Mouse (Mus musculus) heart, embryonic 15.5 days (tissue): Measurements from ENCODE around the gene Gm5127. TPM values are rescaled to one million over a fixed set of nuclear protein-coding genes. Genes with fewer than 3 reads are reported as not detected.

Experiments used
- ATAC-seq: fragments of 200-750 bp; cut with Nextera tagmentation; replicated peaks from 2 replicates; pipeline ENCODE4 v1.8.0; 2017; ENCODE audit warnings: low read depth, moderate TSS enrichment; ENCODE audit not compliant: insufficient number of reproducible peaks, insufficient read depth, low FRiP score
- H3K27ac ChIP-seq: fragments of 300-500 bp; sonication (generic); 2 replicates; pipeline ENCODE4 v1.5.1; 2015; ENCODE audit warnings: mild to moderate bottlenecking, inconsistent platforms
- H3K27me3 ChIP-seq: fragments of 300-500 bp; sonication (generic); 2 replicates; pipeline ENCODE4 v1.6.1; 2015; ENCODE audit warnings: inconsistent platforms
- H3K36me3 ChIP-seq: fragments of 300-500 bp; sonication (generic); 2 replicates; pipeline ENCODE4 v1.6.1; 2015; ENCODE audit warnings: mild to moderate bottlenecking, inconsistent platforms
- H3K4me1 ChIP-seq: fragments of 300-500 bp; sonication (generic); replicated peaks from 2 replicates; pipeline ENCODE4 v1.6.1; 2015; ENCODE audit warnings: inconsistent platforms
- H3K4me2 ChIP-seq: fragments of 300-500 bp; sonication (generic); 2 replicates; pipeline ENCODE4 v1.6.1; 2015; ENCODE audit warnings: inconsistent platforms, mild to moderate bottlenecking, moderate library complexity
- H3K4me3 ChIP-seq: fragments of 300-500 bp; sonication (generic); 2 replicates; pipeline ENCODE4 v1.5.1; 2015; ENCODE audit warnings: mild to moderate bottlenecking, inconsistent platforms
- H3K9ac ChIP-seq: fragments of 300-500 bp; sonication (generic); 2 replicates; pipeline ENCODE4 v1.6.1; 2015; ENCODE audit warnings: mild to moderate bottlenecking, inconsistent platforms
- H3K9me3 ChIP-seq: fragments of 300-500 bp; sonication (generic); replicated peaks from 2 replicates; pipeline ENCODE4 v1.6.1; 2016; ENCODE audit warnings: inconsistent platforms
- WGBS: fragments of 180-500 bp; shearing (Covaris S2); methylation state at CpG from one replicate; pipeline ENCODE4 v1.1.7; 2015; ENCODE audit warnings: mixed read lengths; 5-methylcytosine and 5-hydroxymethylcytosine counted together
- polyA plus RNA-seq: library from polyadenylated mRNA; unstranded; fragments of >200 nt; fragmentation: Nextera tagmentation; extraction: Ambion mirVana; gene quantifications from 2 replicates; pipeline ENCODE4 v1.2.1, GENCODE M21; 2015

Gene Gm5127
- polyA plus RNA-seq = 0.15 TPM in 1 of 2 replicates, not detected in the other

DNA sequence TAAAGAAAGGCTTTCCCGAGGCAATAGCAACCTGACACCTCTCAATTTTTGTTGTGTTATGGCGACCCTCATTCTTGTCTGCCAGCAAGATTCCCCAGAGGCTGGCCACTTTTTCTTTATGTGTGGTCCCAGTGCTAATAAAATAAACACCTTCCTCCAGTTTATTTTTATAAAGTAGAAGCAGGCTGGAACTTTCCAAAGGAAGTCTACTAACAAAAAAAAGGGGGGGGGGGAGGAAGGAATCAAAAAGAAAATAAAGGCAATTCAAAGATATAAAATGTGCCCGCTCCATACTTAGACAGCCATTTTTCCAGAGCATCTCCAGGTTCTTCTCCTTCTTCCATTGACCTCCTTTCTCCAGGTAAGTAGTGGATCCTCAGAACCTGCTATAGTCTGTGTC lies at the start of gene Gm5127:
Gene Gm5127 (plus strand): TSS at position 301 of the 400 bp plus-strand sequence.
- Histone ChIP-seq H3K36me3 (no peaks in the 10 kb centered on the region), H3K27ac (no peak within 1 kb of the TSS), H3K4me2 (no peak within 1 kb of the TSS), H3K9me3 (no peaks in the 10 kb centered on the region), H3K9ac (no peak within 1 kb of the TSS), H3K4me3 (no peak within 1 kb of the TSS), H3K4me1 (no peaks in the 10 kb centered on the region), H3K27me3 (no peaks in the 10 kb centered on the region)
- no peak for ATAC-seq
- WGBS = 35% methylated on average over 3 of the region's 3 CpGs

DNA sequence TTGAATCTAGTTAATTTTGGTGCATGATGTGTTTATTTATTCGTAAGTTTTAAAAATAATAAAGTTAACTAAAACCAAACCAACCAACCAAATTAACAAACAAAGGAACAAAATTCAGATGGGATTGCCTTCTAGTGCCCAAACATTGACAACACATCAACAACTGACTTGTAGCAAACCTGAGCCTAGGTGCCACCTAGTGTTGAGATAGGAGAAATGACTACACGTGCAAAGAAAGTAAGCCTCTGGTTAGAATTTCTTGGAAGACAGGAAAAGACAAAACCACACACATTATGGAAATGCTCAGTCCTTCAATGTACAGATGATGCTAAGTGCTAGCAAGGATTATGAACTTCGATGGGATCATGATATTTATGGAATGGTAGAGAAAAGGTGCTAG lies 46.6 kb upstream of the Gm5127 start:
- Histone ChIP-seq H3K9me3 (no peaks in the 10 kb centered on the region), H3K4me2 (no peak overlapping the region), H3K4me3 (no peak overlapping the region), H3K27ac (no peak overlapping the region), H3K9ac (no peak overlapping the region), H3K36me3 (no peaks in the 10 kb centered on the region), H3K4me1 (no peaks in the 10 kb centered on the region), H3K27me3 (no peaks in the 10 kb centered on the region)
- no peak for ATAC-seq
- WGBS = 26% methylated on average over 3 of the region's 3 CpGs

DNA sequence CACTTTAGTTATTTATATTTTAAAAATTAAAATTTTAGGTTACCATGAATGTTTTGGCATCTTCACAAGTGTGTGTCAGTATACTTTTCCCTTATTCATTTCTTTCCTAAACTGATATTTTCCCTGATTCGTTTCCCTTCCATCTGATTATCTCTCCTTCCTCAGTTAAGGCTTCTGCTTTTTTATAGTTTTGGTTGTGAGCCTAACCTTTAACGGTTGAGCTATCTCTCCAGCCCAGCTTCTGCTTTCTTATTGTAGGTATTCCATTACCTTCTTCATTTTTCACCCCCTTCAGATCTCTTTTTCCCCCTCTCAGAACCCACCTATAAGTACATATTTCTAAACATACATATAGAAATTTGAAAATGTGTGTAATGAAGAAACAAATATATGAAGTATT lies 27.5 kb upstream of the Gm5127 start:
- H3K4me1 ChIP-seq = no peaks in the 10 kb centered on the region
- no peaks in the 10 kb centered on the region for H3K36me3 ChIP-seq
- H3K27ac ChIP-seq = no peak overlapping the region
- no peak overlapping the region for H3K4me3 ChIP-seq
- WGBS = 62% methylated on average over 2 of the region's 2 CpGs
- no peak overlapping the region for H3K4me2 ChIP-seq
- no peaks in the 10 kb centered on the region for H3K9me3 ChIP-seq
- H3K9ac ChIP-seq = no peak overlapping the region
- H3K27me3 ChIP-seq = no peaks in the 10 kb centered on the region
- no peak for ATAC-seq

DNA sequence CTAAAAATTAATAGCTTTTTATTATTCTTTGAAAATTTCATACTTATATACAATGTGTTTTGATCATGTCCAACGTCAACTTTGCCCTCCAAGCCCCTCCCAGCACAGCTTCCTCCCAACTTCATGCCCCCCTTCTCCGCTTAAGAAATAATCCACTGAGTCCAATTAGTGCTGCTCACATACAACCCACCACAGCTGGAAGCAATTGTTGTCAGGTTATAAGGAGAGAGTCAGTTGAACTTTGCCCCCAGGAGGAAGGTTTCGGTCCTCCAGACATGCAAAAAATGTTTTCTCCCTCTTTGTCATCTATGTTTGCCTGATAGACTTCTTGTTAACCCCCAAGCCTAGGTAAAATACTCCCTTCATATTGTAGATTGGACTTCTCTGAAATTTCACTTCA lies 4.0 kb upstream of the Gm5127 start:
- WGBS = 60% methylated on average over 3 of the region's 3 CpGs

DNA sequence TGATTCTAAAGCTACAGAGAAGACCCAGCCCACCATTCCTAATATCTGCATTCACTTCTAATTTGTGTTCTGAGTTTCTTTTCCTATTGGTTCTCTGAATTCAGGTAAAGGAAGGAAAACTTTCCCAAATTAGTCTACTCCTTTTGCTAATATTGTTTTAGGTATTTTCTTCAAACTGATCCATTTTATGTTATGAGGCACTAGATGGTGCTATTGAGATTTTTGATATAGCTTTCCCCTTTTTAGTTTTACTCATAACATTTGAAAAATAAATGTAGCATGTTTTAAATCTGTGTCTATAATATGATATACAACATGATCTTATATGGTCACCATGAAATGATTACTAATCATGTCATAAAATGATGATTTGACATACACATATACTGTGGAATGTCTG lies 2.6 kb upstream of the Gm5127 start:
- H3K4me3 ChIP-seq = no peak overlapping the region
- H3K9ac ChIP-seq = no peak overlapping the region
- no peak overlapping the region for H3K4me2 ChIP-seq
- no peaks in the 10 kb centered on the region for H3K36me3 ChIP-seq
- H3K27ac ChIP-seq = no peak overlapping the region
- H3K9me3 ChIP-seq = no peaks in the 10 kb centered on the region
- H3K4me1 ChIP-seq = no peaks in the 10 kb centered on the region
- no peaks in the 10 kb centered on the region for H3K27me3 ChIP-seq
- ATAC-seq = no peak

More for the DNA sequence above, 4.0 kb upstream of the Gm5127 start:
- no peak overlapping the region for H3K9ac ChIP-seq
- ATAC-seq = no peak
- no peaks in the 10 kb centered on the region for H3K27me3 ChIP-seq
- H3K9me3 ChIP-seq = no peaks in the 10 kb centered on the region
- no peak overlapping the region for H3K27ac ChIP-seq
- H3K36me3 ChIP-seq = no peaks in the 10 kb centered on the region
- no peaks in the 10 kb centered on the region for H3K4me1 ChIP-seq
- no peak overlapping the region for H3K4me2 ChIP-seq
- H3K4me3 ChIP-seq = no peak overlapping the region

DNA sequence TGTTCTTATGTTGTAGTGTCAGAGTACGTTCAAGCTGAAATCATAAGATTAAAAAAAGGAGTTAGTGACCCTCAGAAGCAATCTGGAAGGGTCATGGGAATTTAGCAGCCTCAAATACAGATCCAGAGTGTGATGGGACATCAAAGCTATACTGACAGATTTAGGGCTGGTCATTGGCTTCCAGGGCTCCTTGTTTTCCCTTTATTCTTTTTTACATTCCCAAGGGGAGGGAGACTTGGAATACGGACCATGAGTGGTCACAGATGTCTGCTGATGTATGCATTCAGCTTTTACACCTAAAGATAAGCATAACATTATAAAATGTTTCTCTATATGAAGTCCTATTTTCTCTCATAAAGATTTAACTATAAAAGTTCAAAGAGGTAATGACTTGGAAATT lies 789 bp upstream of the Gm5127 start:
- H3K9me3 ChIP-seq = no peaks in the 10 kb centered on the region
- H3K36me3 ChIP-seq = no peaks in the 10 kb centered on the region
- H3K9ac ChIP-seq = no peak overlapping the region
- no peak overlapping the region for H3K4me3 ChIP-seq
- no peaks in the 10 kb centered on the region for H3K27me3 ChIP-seq
- 29% methylated on average over 2 of the region's 2 CpGs for WGBS
- no peak overlapping the region for H3K4me2 ChIP-seq
- no peak overlapping the region for H3K27ac ChIP-seq
- ATAC-seq = no peak
- H3K4me1 ChIP-seq = no peaks in the 10 kb centered on the region

DNA sequence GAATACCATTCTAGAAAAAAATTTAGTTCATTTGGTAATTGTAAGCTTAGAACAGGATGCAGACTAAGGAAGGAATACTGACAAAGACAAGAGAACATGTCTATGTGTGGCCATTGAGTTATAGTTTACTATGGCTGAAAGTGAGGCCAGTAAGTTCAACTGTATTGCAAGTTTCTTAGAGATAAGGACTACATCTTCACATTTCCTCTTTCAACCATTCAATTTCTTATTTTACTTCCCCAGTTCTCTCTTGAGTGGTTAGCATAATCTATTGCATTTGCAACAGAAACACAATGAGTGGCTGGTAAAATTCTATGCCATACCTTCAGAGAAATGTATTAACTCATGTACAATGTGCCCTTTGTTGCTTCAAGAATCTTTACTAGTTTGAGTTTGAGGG lies 10.9 kb downstream of the Gm5127 start:
- Histone ChIP-seq H3K4me3 (no peak overlapping the region), H3K4me2 (no peak overlapping the region), H3K9me3 (no peaks in the 10 kb centered on the region), H3K36me3 (no peaks in the 10 kb centered on the region), H3K4me1 (no peaks in the 10 kb centered on the region), H3K9ac (no peak overlapping the region), H3K27ac (no peak overlapping the region), H3K27me3 (no peaks in the 10 kb centered on the region)
- no peak for ATAC-seq

DNA sequence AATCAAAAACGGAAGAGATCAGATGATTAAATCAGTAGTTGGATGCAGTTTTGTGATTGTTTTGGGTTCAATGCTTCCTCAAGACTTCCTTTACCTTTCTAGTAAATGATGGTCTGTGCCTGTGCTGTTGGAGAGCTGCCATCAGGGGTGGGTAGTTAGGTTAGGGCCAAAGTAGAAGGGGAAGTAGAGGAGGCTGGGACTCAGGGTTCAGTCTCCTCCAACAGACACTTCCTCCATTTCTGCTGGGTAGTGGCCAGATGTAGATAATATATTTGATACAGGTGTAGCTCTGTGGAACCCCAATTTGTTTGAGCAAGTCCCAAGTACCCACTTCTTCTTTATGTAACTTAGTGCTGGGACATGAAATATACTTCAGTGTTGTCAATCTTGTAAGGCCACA lies 12.9 kb downstream of the Gm5127 start:
- Histone ChIP-seq H3K4me2 (no peak overlapping the region), H3K4me1 (no peaks in the 10 kb centered on the region), H3K9me3 (no peaks in the 10 kb centered on the region), H3K36me3 (no peaks in the 10 kb centered on the region), H3K27ac (no peak overlapping the region), H3K27me3 (no peaks in the 10 kb centered on the region), H3K4me3 (no peak overlapping the region), H3K9ac (no peak overlapping the region)
- WGBS = 78% methylated on average over 1 of the region's 1 CpGs
- no peak for ATAC-seq

DNA sequence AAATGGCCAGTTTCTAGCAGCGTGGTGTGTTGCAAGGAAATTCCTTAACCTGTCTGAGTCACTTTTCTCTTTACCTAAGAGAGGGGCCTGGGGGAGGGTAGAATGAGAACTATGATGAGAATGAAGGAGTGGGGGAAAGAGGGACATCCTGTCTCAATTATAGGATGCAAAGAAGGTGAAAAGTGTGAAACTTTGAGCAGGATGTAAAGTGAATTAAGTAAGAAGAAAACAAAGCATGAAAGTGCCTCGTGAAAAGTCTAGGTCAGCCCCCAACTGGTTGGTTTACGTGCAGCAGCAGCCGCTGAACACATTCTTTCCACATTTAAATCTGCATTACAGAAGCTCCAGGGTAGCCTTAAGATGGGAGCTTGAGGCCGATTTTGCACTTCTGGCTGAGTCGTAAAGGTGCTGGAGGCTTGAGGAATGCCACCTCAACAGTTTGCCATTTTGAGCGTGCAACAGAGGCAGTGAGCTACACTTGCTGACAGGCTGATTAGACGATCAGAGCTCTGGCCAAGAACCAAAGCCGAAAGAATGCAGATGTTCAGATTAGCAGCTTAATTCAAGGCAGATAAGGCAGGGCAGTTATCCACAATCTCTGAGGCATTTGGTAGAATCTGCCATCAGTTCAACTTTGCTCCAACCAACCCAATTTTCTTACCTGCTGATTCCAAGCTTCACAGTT lies 19.7 kb downstream of the Gm5127 start:
- no peaks in the 10 kb centered on the region for H3K4me1 ChIP-seq
- ATAC-seq = no peak
- peak overlapping the region; percentile 16 for H3K4me3 ChIP-seq
- H3K36me3 ChIP-seq = no peaks in the 10 kb centered on the region
- H3K27ac ChIP-seq = no peak overlapping the region
- no peaks in the 10 kb centered on the region for H3K27me3 ChIP-seq
- WGBS = 22% methylated on average over 9 of the region's 9 CpGs
- no peaks in the 10 kb centered on the region for H3K9me3 ChIP-seq
- peak overlapping the region; percentile 43 for H3K4me2 ChIP-seq
- no peak overlapping the region for H3K9ac ChIP-seq

DNA sequence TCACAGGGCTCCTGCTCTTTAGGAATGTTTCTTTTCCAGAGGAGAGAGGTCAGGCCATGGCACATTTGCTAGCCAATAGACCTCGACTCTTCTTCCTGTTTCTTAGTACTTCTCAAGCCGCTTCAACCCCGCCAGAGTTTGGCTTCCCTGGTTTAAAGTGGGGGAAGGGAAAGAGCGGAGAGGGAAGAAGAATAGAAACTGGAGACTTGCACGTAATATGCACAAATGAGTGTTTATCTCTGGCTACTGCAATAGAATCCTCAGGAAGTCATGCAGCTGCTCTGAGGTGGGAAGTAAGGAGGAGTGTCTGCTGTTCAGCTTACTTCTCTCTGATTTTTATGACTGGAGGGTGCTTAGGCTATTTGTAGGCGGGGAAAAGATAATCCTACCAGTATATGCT lies 20.4 kb downstream of the Gm5127 start, which contains the start of gene Cysltr1:
Gene Cysltr1 (minus strand): TSS at position 294 of the 400 bp plus-strand sequence.
- H3K4me2 ChIP-seq = peak within 1 kb of the TSS; percentile 43
- H3K9ac ChIP-seq = no peak within 1 kb of the TSS
- 19% methylated on average over 6 of the region's 6 CpGs for WGBS
- H3K4me3 ChIP-seq = peak within 1 kb of the TSS; percentile 16
- no peak for ATAC-seq
- H3K36me3 ChIP-seq = no peaks in the 10 kb centered on the region
- no peaks in the 10 kb centered on the region for H3K4me1 ChIP-seq
- no peaks in the 10 kb centered on the region for H3K27me3 ChIP-seq
- no peak within 1 kb of the TSS for H3K27ac ChIP-seq
- no peaks in the 10 kb centered on the region for H3K9me3 ChIP-seq

DNA sequence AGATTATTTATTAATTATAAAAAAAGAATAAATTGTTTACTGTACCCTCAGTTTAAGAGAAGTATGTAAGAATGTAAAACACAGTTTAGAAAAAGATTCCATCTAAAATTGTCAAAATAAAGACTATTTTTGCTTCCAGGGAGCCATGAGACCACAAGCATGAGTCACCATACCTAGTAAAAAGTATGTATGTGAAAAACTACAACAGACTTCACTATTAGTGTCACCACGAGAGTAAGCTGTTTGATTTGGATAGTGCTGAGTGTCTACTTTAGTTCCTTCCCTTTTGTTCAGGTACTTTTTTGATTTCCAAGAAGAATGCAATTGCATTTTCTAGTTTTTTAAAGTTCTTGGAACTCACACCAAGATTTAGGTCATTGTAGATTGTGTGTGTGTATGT lies 39.5 kb downstream of the Gm5127 start:
- Histone ChIP-seq H3K9me3 (no peaks in the 10 kb centered on the region), H3K4me1 (no peaks in the 10 kb centered on the region), H3K9ac (no peak overlapping the region), H3K27ac (no peak overlapping the region), H3K4me3 (no peak overlapping the region), H3K27me3 (no peaks in the 10 kb centered on the region), H3K36me3 (no peaks in the 10 kb centered on the region), H3K4me2 (no peak overlapping the region)
- 63% methylated on average over 1 of the region's 1 CpGs for WGBS
- no peak for ATAC-seq

DNA sequence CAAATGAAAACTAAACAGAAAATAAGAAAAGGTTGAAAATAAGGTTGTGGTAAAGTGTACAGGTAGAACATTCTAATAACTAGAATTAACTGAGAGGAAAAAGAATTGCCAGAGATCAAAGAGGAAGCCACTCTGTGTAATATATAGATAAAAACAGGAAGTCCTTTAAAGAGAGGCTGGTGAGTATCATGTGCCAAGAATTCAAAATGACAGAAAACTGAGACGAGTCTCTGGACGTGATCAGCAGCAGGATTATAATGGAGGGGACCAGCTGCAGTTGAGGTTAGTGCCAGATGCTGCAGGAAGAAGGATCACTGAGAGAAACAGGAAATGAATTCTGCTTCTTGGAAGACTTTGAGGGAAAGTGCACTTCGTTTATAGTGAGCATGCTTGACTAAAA lies 40.7 kb downstream of the Gm5127 start:
- Histone ChIP-seq H3K4me2 (no peak overlapping the region), H3K27ac (no peak overlapping the region), H3K4me1 (no peaks in the 10 kb centered on the region), H3K4me3 (no peak overlapping the region), H3K27me3 (no peaks in the 10 kb centered on the region), H3K36me3 (no peaks in the 10 kb centered on the region), H3K9me3 (no peaks in the 10 kb centered on the region), H3K9ac (no peak overlapping the region)
- WGBS = 43% methylated on average over 3 of the region's 3 CpGs
- no peak for ATAC-seq
